ENCODE assay signal across 13 mouse cellular contexts in the genomic region with DNA sequence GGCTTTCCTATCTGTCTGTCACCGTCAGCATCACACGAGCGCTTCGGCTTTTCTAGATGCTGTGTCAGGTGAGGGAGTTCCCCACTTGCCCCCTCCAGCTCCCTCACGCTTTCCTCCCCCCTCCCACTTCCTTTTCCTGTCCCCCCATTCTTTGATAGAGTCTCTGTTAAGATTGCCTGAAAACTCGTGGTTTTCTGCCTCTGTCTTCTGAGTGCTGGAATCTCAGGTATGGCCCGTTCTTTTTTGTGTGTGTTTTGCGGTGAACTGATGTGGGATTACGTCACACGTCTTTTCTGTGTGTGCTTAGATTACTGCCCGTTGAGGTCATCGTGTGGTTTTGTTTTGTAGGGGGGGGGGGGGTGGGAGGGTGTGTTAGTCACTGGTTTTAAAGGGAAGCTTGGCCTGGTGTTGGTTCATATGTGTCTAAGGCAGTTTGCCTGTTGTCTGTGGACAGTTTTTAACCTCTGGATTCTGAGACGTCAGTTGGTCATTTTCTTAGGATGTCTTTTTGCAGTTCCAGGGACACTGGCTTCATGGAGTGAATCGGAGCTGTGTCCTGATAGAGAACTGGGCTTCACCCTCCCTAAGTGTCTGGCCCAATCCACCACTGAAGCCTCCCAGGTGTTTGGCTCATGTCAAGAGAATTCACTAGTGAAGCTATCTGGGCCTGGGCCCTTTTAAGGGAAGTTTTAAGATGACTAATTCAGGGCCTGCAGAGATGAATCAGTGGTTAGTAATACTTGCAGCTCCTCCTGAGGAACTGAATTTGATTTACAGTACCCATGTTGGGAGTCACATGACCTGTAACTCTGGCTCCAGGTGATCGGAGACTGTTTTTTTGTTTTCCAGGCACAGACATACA. TPM values are rescaled to one million over a fixed set of nuclear protein-coding genes. Genes with fewer than 3 reads are reported as not detected.
DNase-seq lines count a peak whose midpoint lies in the region; ATAC-seq and TF ChIP-seq lines count a peak whose summit lies in the region.
"Had no signal": no experiment of that assay in that cellular context is flagged by ENCODE, and none has a peak within 500 bp of the region (broad histone marks: within the 10 kb centered on the region; RNA-seq: fewer than 3 reads in every experiment).

No protein-coding gene starts in this region.

- peaks cover 12% of the 10 kb centered on the region for H3K4me1 ChIP-seq in heart, embryonic 13.5 days
- peaks cover 20 to 30% of the 10 kb centered on the region in 2 experiments for H3K4me1 ChIP-seq in CH12.LX (ENCODE audit: control insufficient read depth in 1 of 2, insufficient read depth in 2 of 2)
- no peaks in the 10 kb centered on the region for H3K4me1 ChIP-seq in stomach, postnatal 0 days (replicated peaks; ENCODE audit: control insufficient read depth, insufficient read depth)
- H3K4me1 ChIP-seq: hindbrain, embryonic 15.5 days; midbrain, embryonic 10.5 days had no signal

- in situ Hi-C loops in CH12.LX (cut with MboI; ENCODE audit: low pct_ligation_motif_present, low pct_unique_long_range_greater_than_20kb, low sequenced_read_pairs) = no loop called here

- no peak overlapping the region for H3K4me2 ChIP-seq in heart, embryonic 13.5 days
- H3K4me2 ChIP-seq in CH12.LX (ENCODE audit: insufficient read depth, low read depth, poor library complexity, severe bottlenecking) = peak overlapping the region; percentile 46
- no peak overlapping the region for H3K4me2 ChIP-seq in stomach, postnatal 0 days (replicated peaks; ENCODE audit: low read depth)
- H3K4me2 ChIP-seq: hindbrain, embryonic 15.5 days had no signal

- H3K79me2 ChIP-seq in CH12.LX (replicated peaks; ENCODE audit: control insufficient read depth, extremely low read depth, insufficient read depth, poor library complexity, severe bottlenecking) = no peaks in the 10 kb centered on the region

- no peaks in the 10 kb centered on the region for H3K9me3 ChIP-seq in heart, embryonic 13.5 days
- peaks cover 2% of the 10 kb centered on the region for H3K9me3 ChIP-seq in CH12.LX (replicated peaks; ENCODE audit: low read length)
- no peaks in the 10 kb centered on the region for H3K9me3 ChIP-seq in stomach, postnatal 0 days (ENCODE audit: control insufficient read depth, low read length)
- H3K9me3 ChIP-seq: hindbrain, embryonic 15.5 days; midbrain, embryonic 10.5 days had no signal

- no peaks in the 10 kb centered on the region for H3K27me3 ChIP-seq in heart, embryonic 13.5 days (replicated peaks)
- peaks cover 8% of the 10 kb centered on the region for H3K27me3 ChIP-seq in CH12.LX (replicated peaks)
- no peaks in the 10 kb centered on the region for H3K27me3 ChIP-seq in stomach, postnatal 0 days (ENCODE audit: control insufficient read depth, insufficient read depth, low read length)
- H3K27me3 ChIP-seq: hindbrain, embryonic 15.5 days had no signal

- no peak overlapping the region for H3K9ac ChIP-seq in heart, embryonic 13.5 days
- H3K9ac ChIP-seq in CH12.LX (ENCODE audit: insufficient read depth, low read depth) = no peak overlapping the region
- no peak overlapping the region for H3K9ac ChIP-seq in stomach, postnatal 0 days (ENCODE audit: low read length)
- H3K9ac ChIP-seq: hindbrain, embryonic 15.5 days had no signal

- TF ChIP-seq RAD21 in CH12.LX (IDR thresholded peaks at IDR 0.05; ENCODE audit: low read depth, low read length) = no peak

- no peak for DNase-seq in heart, adult 18-20 months
- DNase-seq in CH12.LX (ENCODE audit: extremely low read depth) = peak; percentile 79
- no peak for DNase-seq in stomach, postnatal 0 days (ENCODE audit: low spot score)
- no peak for DNase-seq in adrenal gland, postnatal 10 days
- DNase-seq in frontal cortex, adult 2 months (ENCODE audit: extremely low spot score in 1 of 2, low spot score in 1 of 2) = no peak
- no peak for DNase-seq in c-Kit-positive CD71-positive TER-119-positive erythroid progenitor cells, embryonic 14.5 days (ENCODE audit: low spot score)
- DNase-seq: adrenal gland, postnatal 14 days; cerebellum, adult 9-10 months; kidney, postnatal 4 days had no signal

- peak; percentile 94 for TF ChIP-seq EP300 in CH12.LX (IDR thresholded peaks at IDR 0.05; ENCODE audit: low read length)
- TF ChIP-seq EP300 in stomach, postnatal 0 days (optimal IDR thresholded peaks at IDR 0.05) = no peak

- dilution Hi-C loops in CH12.LX (cut with MboI; ENCODE audit: extremely low pct_ligation_motif_present, extremely low pct_unique_long_range_greater_than_20kb, low sequenced_read_pairs) = no loop called here

- WGBS in heart, embryonic 13.5 days = 45% methylated on average over 15 of the region's 15 CpGs
- 55% methylated on average over 15 of the region's 15 CpGs for WGBS in stomach, postnatal 0 days

- TF ChIP-seq POLR2A in CH12.LX (IDR thresholded peaks at IDR 0.05; ENCODE audit: low read depth, low read length) = no peak

- H3K4me3 ChIP-seq in heart, embryonic 13.5 days = no peak overlapping the region
- no peak overlapping the region for H3K4me3 ChIP-seq in CH12.LX (replicated peaks in 1 of 3; ENCODE audit: low read depth in 2 of 3, low read length in 2 of 3, poor library complexity in 1 of 3)
- H3K4me3 ChIP-seq in stomach, postnatal 0 days (ENCODE audit: low read depth, low read length) = no peak overlapping the region
- H3K4me3 ChIP-seq: hindbrain, embryonic 15.5 days; midbrain, embryonic 10.5 days had no signal

- TF ChIP-seq CTCF in CH12.LX (conservative IDR thresholded peaks at IDR 0.05 in 1 of 2, IDR thresholded peaks at IDR 0.05 in 1 of 2; ENCODE audit: low read depth in 2 of 2, low read length in 2 of 2) = no peak
- TF ChIP-seq CTCF in stomach, postnatal 0 days (IDR thresholded peaks at IDR 0.05; ENCODE audit: low read depth) = no peak

- peaks cover 45% of the 10 kb centered on the region for H3K36me3 ChIP-seq in heart, embryonic 13.5 days
- H3K36me3 ChIP-seq in CH12.LX (replicated peaks in 1 of 2; ENCODE audit: control insufficient read depth in 1 of 2, insufficient read depth in 1 of 2, low read length in 1 of 2) = no peaks in the 10 kb centered on the region
- peaks cover 8% of the 10 kb centered on the region; the same call in 1 of the 2 replicates for H3K36me3 ChIP-seq in stomach, postnatal 0 days (ENCODE audit: control insufficient read depth, insufficient read depth, low read length)

- ATAC-seq in heart, embryonic 13.5 days (ENCODE audit: extremely low read depth, insufficient number of reproducible peaks, low FRiP score, low TSS enrichment) = no peak
- peak; percentile 70 for ATAC-seq in granulocyte monocyte progenitor cell, adult 5-6 weeks (replicated peaks; ENCODE audit: poor library complexity, severe bottlenecking)
- peak; percentile 25 for ATAC-seq in stomach, postnatal 0 days (ENCODE audit: low FRiP score, low TSS enrichment)

- H3K27ac ChIP-seq in heart, embryonic 13.5 days (replicated peaks) = 0 out of 2 replicates have a peak overlapping the region, but pooled peaks have one; percentile 20
- peak overlapping the region; percentile 53 for H3K27ac ChIP-seq in CH12.LX (ENCODE audit: insufficient read depth, low read depth)
- H3K27ac ChIP-seq in stomach, postnatal 0 days (replicated peaks) = no peak overlapping the region
- H3K27ac ChIP-seq: hindbrain, embryonic 15.5 days; midbrain, embryonic 10.5 days had no signal

TF ChIP-seq in CH12.LX, 34 proteins besides CTCF, POLR2A, EP300 and RAD21 (continues in another document):
- TF ChIP-seq ETS1 (conservative IDR thresholded peaks at IDR 0.05; ENCODE audit: low read depth, low read length) (peak; percentile 92), IRF4 (IDR thresholded peaks at IDR 0.05; ENCODE audit: low read depth, low read length) (peak; percentile 97), MYC (IDR thresholded peaks at IDR 0.05; ENCODE audit: low read depth, low read length) (peak; percentile 42; the same call in 1 of the 2 replicates), MAZ (IDR thresholded peaks at IDR 0.05; ENCODE audit: low read depth, low read length) (peak; percentile 89), E2F4 (IDR thresholded peaks at IDR 0.05; ENCODE audit: insufficient replicate concordance, low read depth, low read length) (no peak), KAT2A (IDR thresholded peaks at IDR 0.05; ENCODE audit: insufficient replicate concordance, low read length) (no peak), JUN (IDR thresholded peaks at IDR 0.05; ENCODE audit: insufficient read depth, low read depth, low read length) (peak; percentile 85), ELF1 (IDR thresholded peaks at IDR 0.05; ENCODE audit: low read depth, low read length) (no peak; the same call in 1 of the 2 replicates), POLR2AphosphoS2 (IDR thresholded peaks at IDR 0.05; ENCODE audit: low read depth, low read length) (no peak), SMC3 (IDR thresholded peaks at IDR 0.05; ENCODE audit: low read depth, low read length) (no peak), ZKSCAN1 (IDR thresholded peaks at IDR 0.05; ENCODE audit: borderline replicate concordance, low read depth, low read length) (no peak), USF2 (conservative IDR thresholded peaks at IDR 0.05; ENCODE audit: low read depth, low read length) (peak; percentile 81), GABPA (IDR thresholded peaks at IDR 0.05; ENCODE audit: insufficient replicate concordance, low read depth, low read length) (no peak), MAFK (IDR thresholded peaks at IDR 0.05; ENCODE audit: insufficient replicate concordance, low read length) (peak; percentile 47; the same call in 1 of the 2 replicates), MXI1 (IDR thresholded peaks at IDR 0.05; ENCODE audit: low read depth, low read length) (peak; percentile 53; the same call in 1 of the 2 replicates), BHLHE40 (IDR thresholded peaks at IDR 0.05; ENCODE audit: low read depth, low read length) (peak; percentile 98), NRF1 (IDR thresholded peaks at IDR 0.05; ENCODE audit: low read depth, low read length) (0 out of 2 replicates have a peak, but pooled peaks have one; percentile 20), USF1 (IDR thresholded peaks at IDR 0.05; ENCODE audit: low read depth, low read length) (peak; percentile 79), ZC3H11A (IDR thresholded peaks at IDR 0.05; ENCODE audit: low read depth, low read length) (no peak), SIN3A (IDR thresholded peaks at IDR 0.05; ENCODE audit: low read length) (peak; percentile 49; the same call in 1 of the 2 replicates)

RNA-seq across cellular contexts. Expression of gene Src, which starts 29.3 kb away (rescaled TPM):
- polyA plus RNA-seq in heart, embryonic 13.5 days (2015; fragmentation: Nextera tagmentation; extraction: Ambion mirVana) = 7.3 and 7.6 TPM in 2 replicates
- 1 to 10 TPM; 4.2 to 4.8 TPM for total RNA-seq in heart, adult 18-20 months (2021)
- total RNA-seq in CH12.LX (2012; rRNA removed) (0.25 and 0.29 TPM in 2 replicates), CH12.LX (2014; rRNA removed) (0.20 and 0.31 TPM in 2 replicates)
- polyA plus RNA-seq in CH12.LX (2012; ENCODE audit: insufficient read length, low read depth) = 0.37 and 0.38 TPM in 2 replicates
- 0.49 and 0.90 TPM in 2 replicates for total RNA-seq in granulocyte monocyte progenitor cell, adult 5-6 weeks (2014; fragmentation: Nextera tagmentation)
- total RNA-seq in granulocyte monocyte progenitor cell, adult 5-6 weeks (2017) = 0.22 TPM in 1 of 2 replicates, not detected in the other
- polyA plus RNA-seq in stomach, postnatal 0 days (2015; fragmentation: Nextera tagmentation; extraction: Ambion mirVana) = 12.0 and 12.9 TPM in 2 replicates
- 10 to 100 TPM; 18.9 to 21.8 TPM for total RNA-seq in adrenal gland, postnatal 10 days (2021)
- polyA plus RNA-seq in frontal cortex, adult 2 months (2012; rRNA removed) = 82.0 and 91.2 TPM in 2 replicates
